Mouse (Mus musculus) neural tube, embryonic 10.5 days (tissue): Measurements from ENCODE around the gene Prkca.
A peak's percentile ranks its signal among the peaks of the same experiment; 100 is the strongest.

Source experiments
- DNase-seq: peaks from one replicate; pipeline ENCODE4 v3.0.0-alpha.2; 2017; ENCODE audit warnings: low spot score; ENCODE audit errors: extremely low spot score

The Prkca gene

DNA sequence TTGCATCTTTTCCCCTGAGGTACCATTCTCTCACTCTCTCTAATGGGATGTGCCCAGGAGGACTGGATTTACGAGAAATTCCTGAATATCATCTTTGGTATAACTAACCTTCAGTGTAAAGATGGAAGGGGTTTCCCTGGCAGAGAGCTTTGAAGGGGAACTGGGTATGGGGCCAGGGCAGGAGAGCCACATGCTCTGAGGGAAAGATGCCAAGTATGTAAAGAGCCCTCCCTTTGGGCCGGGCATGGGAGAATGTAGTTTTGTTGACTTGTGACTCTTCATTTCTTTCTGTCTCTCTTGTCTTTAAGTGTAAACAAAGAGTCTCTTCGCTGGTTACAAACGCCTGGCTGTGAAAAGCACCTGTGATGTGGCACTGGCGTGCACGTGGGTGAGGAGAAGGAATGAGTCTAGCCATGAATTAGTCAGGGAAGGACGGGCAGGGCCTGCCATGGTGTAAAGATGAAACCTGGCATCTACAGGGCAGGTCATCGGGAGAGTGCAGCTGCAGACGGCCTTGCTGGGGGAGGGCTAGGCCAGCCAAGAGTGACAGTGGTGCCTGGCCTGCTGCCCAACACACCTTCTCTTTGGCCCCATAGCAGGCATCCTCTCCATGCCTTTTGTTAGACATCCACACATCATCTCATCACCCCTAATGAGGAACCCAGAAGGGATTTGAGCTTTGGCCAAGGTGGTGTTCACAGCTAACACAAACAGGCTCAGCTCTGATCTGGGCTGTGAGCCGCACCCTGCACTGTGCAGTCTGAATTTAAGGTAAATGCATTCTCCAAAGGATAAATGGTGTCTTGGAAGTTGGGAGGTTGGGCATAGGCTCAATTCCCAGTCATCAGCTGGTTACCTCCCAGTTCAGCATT, 388.3 kb downstream of the Prkca start:
- DNase-seq = no peak

DNA sequence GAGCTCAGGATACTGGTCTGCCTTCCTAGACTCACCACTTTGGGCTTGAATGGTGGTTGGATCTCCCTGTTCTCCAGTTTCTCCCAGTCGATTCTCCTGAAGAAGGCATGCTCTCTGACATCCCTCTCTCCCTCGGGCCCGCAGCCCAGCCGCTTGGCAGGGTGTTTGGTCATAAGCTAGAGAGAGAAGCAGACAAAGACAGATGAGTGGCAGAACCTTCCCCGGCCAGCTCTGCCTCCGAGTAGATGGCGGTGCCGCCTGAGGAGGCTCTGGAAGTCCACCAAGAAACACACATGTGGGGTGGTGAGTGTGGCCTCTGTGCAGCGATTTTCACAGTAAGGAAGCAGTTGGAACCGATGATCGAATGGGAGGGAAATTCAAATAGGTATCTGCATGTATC, 392.3 kb downstream of the Prkca start:
- no peak for DNase-seq

- no peak for DNase-seq
Measured at GRCm38 (mm10) chr11:107950658-107951057, 393.1 kb downstream of the Prkca start.

DNA sequence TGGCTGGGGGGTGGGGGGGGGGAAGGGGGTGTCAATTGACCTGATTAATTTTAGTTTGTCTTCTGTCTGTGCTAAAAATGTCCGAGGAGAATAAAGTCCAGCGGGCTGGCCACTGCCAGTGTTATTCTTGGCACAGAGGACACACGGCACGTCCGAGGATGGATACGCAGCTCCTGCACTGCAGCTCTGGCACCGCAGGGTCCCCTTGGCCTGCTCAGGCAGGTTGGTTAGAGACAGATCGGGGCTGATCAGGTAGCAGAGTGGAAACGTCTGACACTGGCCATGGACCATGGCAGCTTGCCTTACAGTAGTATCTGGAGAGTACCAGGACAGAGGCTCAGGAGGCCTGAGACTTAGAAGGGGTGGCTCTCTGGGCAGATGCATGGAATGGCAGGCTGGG, 393.5 kb downstream of the Prkca start:
- no peak for DNase-seq

DNA sequence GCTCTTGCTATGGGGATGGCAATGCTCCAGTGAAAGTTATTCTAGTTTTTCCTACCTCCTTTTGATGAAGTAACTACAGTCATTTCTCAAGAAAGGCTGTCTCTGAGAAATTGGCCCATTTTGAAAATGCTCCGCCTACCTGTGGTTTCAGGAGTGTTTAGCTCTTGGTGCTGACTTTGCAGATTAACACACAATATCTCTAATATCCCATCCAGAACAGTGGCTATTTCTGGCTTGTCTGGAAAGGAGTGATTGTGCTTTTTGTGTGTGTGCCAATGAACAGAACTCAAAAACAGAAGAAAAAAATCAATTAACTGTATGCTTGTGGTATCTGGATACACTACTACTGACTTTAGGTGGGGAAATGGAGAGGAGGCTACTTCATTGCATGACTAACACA, 395.8 kb downstream of the Prkca start:
- no peak for DNase-seq

- DNase-seq = no peak
Measured at GRCm38 (mm10) chr11:107946823-107947222, 396.9 kb downstream of the Prkca start.

DNA sequence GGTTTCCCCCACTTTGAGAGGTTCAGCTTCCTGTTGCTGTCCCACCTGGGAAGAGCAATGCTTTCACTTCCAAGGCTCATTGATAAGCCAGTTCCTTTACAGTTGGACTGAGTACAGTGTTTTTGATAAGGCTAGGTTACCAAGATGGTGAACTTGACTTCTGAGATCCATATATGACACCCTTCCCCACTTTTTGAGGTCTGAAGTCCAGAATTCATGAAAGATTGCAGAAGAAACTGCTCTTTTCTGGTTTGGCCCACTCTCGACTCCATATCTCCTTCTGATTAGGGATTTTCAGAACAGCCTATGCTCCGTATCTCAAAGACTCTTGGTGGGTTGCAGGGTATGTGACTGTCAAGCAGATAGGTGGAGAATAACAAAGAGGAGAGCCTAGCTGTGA, 406.8 kb downstream of the Prkca start:
- no peak for DNase-seq

DNA sequence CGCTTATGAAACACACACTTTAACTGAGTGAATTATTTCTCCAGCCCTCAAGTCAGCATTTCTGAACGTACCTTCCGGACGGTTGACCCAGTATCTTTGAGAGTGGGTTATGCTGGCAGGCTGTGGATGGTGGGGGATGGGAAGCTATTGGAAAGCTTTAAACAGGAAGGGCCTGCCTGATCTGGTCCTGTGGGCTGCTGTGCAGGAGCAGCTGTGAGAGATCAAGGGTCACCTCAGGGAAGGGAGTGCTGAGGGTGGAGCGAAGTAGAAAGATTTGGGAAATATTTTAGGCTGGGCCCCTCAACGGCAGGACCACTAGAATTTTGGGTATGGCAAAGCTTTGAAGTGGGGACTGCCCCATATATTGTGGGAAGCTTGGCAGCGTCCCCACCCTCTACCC, 412.0 kb downstream of the Prkca start:
- DNase-seq = no peak

GRCm38 (mm10) chr11:107931288-107931687, 412.4 kb downstream of the Prkca start:
- DNase-seq = no peak

DNA sequence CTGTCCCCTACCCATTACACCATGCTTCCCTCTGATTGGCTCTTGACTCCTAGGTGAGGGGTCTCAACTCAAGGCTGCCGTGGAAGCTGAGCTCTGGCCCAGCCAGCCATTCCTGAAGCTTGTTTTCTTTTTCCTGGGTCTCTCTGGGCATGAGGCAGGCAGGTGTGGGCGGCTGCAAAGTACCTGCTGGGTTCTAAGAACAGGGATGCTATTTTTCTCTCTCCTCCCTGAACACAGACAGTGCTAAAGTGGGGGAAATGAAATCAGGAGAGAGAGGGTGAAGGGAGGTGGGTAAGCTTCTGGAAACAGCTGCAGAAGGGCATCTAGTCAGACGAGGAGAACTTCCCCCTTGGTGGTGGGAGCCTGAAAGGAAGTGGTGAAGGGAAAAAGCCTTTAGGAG, 414.0 kb downstream of the Prkca start:
- no peak for DNase-seq

DNA sequence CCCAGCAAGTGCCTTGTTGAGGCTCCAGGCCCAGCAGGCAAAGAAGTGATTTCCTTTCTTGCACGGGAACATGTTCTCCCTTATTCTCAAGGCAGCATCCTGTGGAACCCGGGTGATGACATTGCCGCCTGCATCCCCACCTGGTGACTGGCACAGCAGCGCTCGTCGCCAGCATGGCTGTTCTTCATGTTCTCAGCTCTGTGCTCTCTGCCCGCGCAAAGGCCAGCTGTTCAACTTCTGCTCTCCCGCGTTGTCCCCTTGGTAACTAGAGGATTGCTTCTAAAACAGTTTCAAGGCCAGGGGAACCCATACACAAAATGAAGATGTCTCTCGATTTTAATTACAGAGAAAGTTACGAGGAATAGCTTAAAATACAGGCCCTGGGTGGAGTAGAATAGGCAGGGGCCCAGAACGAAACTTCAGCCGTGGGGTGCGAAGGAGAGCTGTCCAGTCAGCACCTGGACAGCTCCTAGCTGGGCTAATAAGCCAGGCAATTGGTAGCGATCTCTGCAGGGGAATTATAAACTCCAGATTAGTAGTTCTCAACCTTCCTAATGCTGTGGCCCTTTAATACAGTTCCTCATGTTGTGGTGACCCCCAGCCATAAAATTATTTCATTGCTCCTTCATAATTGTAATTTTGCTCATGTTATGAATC, 423.7 kb downstream of the Prkca start:
- no peak for DNase-seq

- no peak for DNase-seq
Measured at GRCm38 (mm10) chr11:107917721-107918235, 425.9 kb downstream of the Prkca start.

DNA sequence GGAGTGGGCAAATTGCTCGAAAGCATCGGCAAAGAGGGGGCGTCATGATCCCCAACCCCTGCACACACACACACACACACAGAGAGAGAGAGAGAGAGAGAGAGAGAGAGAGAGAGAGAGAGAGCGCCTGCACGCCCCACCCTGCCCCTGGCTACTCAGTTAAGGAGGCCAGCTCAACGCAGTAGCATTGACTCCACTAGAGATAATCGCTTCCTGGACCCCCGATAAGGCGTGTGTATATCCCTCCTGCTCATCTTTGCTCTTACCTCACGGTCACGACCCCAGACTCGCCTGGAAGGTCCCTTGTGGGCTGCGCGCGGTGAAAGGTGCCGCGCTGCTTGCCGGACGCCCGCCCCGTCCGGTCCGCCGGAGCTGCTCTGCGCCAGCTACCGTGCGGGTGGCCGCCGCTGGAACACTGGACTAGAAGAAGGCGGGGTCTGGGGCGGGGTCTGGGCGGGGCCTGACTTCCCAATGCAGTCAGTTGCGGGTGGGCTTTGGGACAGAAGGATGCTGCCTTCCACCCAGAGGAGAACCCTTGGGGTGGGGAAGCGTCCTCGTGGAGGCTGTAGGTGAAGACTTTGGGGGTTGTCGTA, 429.0 kb downstream of the Prkca start, which contains the start of gene Cacng5:
Gene Cacng5 (minus strand): TSS at position 422 of the 593 bp plus-strand sequence.
- DNase-seq = peak; percentile 71

DNA sequence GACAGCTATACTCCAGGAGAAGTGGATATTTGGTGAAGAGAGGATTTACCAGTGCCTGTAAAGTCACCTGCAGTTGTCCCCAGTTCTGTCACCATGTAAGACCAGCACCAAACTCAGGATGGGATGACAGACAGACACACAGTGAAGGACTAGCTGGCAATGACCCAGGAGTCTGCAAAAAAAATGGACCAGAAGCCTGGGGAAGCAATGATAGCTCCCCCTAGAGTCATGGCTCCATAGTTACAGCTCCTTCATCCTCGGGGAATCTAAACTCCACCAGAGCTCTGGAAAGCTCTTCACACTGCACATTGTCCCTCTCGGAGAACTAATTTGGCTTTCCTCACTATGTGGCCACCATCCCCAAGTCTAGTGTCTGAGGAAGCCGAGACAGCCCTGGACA, 430.4 kb downstream of the Prkca start:
- no peak for DNase-seq

DNA sequence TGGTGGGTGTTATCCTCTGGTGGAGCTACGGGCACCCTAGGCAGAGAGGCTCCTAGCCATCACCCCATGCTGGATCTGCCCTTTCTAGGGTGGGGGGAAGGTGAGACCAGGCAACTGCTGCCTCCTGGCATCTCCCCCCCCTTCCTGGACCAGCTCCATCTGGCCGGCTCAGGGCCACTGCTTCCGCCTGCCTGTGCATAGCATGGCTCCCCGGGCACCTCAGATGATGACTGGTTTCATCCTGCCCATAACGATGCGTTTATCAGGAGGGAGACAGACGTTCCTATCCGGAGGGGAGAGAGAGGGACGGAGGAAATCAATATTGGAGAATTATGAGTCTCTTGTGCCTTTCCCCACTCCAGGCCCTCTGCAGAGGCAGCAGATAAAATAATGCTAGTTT, 438.4 kb downstream of the Prkca start:
- no peak for DNase-seq

DNA sequence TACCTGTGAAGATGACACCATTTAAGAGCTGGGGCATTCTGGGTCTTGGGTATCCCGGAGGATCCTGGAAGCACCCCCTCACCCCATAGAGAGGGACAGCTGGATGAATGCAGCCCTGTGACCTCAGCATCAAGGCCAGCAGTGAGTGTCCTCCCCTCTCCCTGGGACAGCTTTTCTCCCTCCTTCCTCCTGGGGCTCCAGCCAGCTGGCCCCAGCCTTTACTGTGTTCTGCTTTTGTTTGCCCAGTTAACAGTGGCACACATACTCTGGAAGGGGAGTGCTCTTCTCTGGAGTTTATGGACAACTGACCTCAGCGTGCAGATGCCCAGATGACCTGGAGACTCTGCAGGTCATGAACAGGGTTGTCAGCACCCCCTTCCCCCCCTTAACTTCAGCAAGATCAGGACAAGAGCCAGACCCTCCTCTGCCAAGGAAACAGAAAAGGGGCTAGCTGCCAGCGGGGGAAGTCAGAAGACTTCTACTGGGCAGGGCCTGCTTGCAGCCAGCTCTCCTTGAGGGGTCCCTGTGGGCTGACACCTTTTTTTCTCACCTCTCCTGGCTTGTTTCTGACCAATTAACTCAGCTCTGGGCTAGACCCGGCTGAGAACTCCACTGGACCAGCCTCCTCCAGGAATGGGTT, 439.6 kb downstream of the Prkca start:
- no peak for DNase-seq

- no peak for DNase-seq
Measured at GRCm38 (mm10) chr11:107900470-107900869, 443.3 kb downstream of the Prkca start.

DNA sequence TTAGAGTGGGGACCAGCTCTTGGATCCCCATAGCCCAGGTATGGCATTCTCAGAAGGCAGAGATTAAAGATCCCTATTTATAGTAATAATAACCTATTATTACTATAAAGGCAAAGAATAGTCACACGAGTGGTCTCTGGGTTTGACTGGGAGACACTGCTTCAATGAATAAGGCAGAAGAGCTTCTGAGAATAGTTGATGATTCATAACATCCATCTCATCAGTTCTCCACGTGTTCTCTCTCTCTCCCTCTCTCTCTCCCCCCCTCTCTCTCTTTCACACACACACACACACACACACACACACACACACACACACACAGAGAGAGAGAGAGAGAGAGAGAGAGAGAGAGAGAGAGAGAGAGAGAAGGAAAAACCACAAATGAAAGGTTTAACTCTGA, 445.0 kb downstream of the Prkca start:
- DNase-seq = no peak

- DNase-seq = no peak
Measured at GRCm38 (mm10) chr11:107895635-107896034, 448.1 kb downstream of the Prkca start.

DNA sequence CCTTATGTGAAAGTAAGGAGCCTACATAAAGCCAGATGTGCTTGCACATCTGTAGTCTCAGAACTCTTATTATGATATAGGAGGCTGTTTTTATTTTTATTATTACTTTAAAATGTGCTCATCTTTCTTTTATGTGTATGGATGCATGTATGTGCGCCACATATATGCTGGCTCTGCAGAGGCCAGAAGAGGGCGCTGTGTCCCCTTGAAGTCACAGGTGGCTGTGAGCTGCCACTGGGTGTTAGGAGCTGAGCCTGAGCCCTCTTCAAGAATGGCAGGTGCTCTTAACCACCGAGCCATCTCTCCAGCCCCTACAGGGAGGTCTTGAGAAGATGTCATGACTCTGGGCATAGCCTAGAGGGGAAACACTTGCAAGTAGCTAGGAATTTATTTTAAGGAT, 452.4 kb downstream of the Prkca start:
- DNase-seq = no peak

DNA sequence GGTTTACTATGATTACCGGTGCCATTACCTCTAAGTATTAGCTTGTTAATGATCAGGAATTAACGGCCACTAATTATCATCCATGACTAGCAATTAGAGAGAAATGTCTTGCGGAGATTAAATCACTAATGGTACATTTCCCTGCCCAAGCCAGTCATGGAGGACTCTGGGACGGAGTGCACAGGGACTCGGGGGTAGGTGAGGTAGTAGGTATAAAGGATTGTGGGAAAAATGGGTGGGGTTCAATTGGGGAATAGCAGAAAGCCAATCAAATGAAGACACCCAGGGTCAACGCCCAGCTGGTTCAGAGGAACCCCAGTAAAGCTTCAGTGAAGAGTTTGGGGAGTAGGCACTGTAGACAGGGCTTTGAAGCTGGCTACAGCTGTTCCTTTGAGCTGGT, 456.4 kb downstream of the Prkca start:
- no peak for DNase-seq
